Mouse (Mus musculus) lung, postnatal 25 days (tissue): Measurements from ENCODE around the gene Txnrd1.

Experiments used
- DNase-seq: peaks from one replicate; pipeline ENCODE4 v3.0.0; 2022; ENCODE audit warnings: low spot score

Gene Txnrd1

GRCm38 (mm10) chr10:82918675-82919074 is 84.9 kb downstream of the Txnrd1 start:
- DNase-seq = no peak

- no peak for DNase-seq
Measured at GRCm38 (mm10) chr10:82919404-82919980, 85.7 kb downstream of the Txnrd1 start.

DNA sequence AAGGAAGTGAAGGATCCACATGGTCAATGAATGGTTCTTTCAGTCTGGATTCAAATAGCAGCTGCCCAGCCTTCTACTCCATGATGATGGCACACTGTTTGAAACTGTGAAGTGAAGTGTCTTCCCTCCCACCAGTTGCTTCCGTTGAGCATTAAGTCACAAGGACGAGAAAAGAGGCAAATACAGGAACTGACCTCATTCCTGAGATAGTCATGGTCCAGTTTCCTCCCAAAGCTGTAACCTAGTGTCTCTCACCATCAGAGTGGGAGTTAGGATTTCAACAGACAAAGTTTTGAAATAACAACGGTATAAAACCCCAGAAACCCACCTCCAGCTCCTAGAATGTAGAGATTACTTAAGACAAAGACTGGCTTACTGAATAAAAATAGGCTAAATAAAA is 89.8 kb downstream of the Txnrd1 start:
- no peak for DNase-seq

DNA sequence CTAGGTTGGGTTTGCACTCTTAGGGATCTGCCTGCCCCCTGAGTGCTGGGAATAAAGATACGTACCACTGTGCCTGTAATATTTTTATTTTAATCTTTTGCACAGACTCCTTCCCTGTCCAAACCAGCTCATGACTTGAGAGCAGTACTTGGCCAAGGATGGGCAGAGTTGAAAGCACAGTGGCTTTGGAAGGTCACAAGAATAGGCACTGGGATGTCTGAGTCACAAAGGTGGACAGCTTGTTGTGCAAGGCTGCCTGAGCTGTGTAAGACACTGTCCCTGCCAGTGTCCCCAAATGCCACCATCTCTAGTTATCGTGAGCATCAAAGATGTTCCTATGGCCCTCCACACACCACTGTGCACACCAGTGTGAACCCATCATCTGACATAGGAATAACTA is 91.0 kb downstream of the Txnrd1 start:
- no peak for DNase-seq

DNA sequence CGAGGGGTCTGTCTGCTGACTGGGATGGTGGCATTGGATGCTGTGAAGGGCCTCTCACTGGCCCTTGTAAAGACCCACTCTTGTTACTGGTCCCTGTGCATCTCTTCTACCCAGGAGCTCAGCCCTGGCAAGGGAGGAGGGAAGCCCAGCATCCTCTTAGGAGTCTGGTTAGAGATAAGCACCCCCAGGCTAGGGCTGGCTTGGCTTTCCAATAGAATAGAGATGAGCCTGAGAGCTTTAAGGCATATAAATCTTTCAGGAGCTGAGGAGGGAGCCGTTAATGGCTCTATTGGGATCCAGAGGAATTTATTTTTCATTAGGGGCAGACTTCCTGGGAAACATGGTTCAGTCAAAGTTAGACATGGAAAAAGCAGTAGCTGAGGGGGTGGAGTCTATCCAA is 91.9 kb downstream of the Txnrd1 start:
- DNase-seq = no peak

DNA sequence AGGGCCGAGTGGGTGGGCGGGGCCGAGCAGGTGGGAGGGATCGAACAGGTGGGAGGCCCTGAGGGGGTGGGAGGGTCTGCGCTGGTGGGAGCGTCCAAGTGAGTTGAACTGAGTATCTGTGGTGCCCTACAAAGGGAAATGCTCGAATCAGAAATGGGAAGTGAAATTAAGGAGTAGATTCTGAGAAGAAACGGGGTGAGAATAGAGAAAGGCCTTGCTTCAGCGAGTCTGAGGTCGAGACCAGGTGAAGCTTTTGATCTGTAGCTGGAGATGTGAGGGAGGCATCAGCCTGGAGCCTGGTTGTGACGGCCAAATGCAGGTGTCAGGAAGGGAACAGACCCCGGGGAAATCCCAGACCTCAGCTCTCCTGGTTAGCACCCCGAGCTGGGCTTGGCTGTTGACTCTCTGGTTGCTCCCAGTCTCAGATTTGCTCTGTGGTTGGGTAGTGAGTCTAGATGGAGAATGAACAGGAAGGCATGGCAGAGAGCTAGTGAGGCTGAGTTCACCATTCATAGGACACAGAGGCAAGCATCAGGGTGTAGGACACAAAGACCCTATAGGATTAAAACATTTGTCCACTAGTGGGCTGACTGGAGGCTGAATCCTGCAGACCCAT is 101.4 kb downstream of the Txnrd1 start:
- no peak for DNase-seq

DNA sequence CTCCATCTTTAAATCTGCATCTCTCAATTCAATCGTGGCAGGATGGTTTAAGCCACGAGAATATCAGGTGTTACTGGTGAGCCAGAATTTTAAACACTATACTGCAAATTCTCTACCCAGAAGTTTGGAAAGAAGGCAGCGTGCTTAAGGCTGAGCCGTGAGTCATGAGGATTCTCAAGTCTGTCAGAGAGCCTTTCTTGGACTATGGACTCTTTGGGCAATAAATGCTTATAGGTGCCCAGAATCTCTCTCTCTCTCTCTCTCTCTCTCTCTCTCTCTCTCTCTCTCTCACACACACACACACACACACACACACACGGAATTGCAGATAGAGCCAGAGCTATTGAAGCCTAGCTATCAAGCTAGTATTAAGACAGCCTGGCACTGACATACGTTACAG is 102.0 kb downstream of the Txnrd1 start:
- DNase-seq = no peak
